Mouse (Mus musculus): ENCODE results near the gene Cebpe.
A peak's percentile ranks its signal among the peaks of the same experiment; 100 is the strongest.

Cebpe gene

DNA sequence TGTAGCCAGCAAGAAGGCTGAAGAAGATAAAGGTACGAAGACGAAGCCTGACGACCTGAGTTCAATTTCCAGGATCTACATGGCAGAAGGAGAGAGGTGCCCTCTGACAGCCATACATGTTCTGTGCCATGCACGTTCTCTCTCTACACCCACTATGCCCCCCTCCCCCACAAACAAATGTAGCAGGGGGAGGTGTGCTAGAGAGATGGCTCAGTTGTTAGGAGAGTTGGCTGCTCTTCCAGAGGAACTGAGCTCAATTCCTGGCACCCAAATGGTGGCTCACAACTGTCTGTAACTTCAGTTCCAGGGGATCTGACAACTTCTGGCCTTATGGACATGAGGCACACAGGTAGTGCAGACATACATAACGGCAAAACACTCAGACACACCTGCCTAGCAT, 35.7 kb downstream of the Cebpe start:
- DNase-seq (ENCODE audit: low read depth): no peak

DNA sequence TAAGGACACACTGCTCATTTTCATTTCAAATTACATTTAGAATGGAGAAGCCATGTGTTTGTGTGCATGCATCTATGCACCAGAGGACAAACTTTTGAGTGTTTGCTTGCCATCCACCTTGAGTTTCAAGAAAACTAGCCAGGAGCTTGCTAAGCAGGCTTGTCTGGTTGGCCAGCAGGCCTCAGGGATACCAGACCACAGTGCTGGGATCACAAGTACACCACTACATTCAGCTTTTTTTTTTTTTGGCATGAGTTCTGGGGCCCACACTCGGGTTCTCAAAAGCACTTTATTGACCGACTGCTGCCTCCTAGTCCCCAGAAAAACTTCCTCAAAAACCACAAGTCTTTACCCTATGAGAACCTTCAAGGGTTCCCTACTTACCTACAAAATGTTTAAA, 37.7 kb downstream of the Cebpe start:
- DNase-seq (ENCODE audit: low read depth): no peak

DNA sequence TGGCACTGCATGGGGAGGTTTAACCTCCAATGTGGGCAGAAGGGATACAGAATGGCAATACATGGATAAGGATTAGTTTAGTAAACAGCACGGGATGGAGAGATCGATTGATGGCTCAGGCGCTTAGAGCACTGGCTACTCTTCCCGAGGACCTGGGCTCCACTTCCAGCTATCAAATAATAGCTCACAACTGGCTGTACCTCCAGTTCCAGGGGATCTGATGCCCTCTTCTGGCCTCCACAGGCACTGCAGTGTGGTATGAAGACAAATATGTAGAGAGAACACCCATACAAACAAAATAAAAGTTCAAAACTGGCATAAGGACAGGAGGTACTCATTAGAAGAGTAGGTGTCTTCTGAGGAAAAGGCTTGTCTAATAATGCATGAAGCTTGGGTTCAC, 42.6 kb downstream of the Cebpe start:
- DNase-seq (ENCODE audit: low read depth): peak; percentile 57

DNA sequence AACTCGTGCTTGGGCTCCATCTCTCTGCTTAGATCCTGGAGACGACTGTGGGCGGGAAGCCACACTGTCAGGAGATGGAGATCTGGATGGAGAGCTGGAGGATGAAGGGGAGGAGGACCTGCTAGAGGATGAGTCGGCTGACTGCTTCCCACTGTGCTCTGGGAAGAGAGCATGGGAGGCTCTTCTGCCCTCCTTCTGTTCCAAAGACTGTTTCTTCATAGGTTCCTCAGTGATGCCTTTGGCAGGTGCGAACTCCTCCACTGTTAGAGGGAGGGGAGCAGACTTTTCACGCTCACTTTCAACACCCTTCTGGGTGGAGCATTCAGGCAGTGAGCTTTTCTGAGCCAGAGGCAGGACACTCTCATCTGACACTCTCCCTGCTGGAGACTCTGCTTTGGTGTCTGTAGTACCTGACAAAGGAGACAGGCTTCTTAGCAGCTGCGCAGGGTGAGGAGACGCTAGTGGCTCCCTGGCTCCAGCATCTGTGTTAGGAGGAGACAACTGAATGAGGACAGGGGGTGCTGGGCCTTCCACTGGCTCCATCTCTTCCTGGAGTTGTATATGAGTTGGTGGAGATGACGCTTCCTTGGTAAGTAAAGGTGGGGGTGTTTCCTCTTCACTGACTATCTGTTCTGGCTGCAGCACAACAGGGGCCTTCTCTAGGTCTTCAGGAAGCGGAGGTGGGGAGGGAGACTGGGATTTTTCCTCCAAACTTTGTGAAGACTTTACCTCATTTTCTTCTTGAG, 47.3 kb downstream of the Cebpe start:
- DNase-seq (ENCODE audit: low read depth): no peak
